Mouse (Mus musculus) myocyte (in vitro differentiated cells): ENCODE data around the gene Dtx3.

Experiments used
- E2F4 ChIP-seq: IDR thresholded peaks from one replicate; pipeline ENCODE4 v1.6.1; 2011; ENCODE audit warnings: mild to moderate bottlenecking, control low read depth, moderate library complexity; ENCODE audit not compliant: insufficient read depth
- MAX ChIP-seq: IDR thresholded peaks from one replicate; pipeline ENCODE4 v1.6.1; 2011; ENCODE audit warnings: low read depth, mild to moderate bottlenecking, control low read depth
- MYOD1 ChIP-seq, 3 experiments: IDR thresholded peaks; one replicate each; pipeline ENCODE4 v1.6.1; 2011; ENCODE audit warnings: control low read depth in 2 of 3, low read depth in 2 of 3, mild to moderate bottlenecking in 2 of 3, moderate library complexity in 1 of 3; ENCODE audit not compliant: insufficient read length in 2 of 3, control insufficient read depth in 1 of 3
- MYOG ChIP-seq, 3 experiments: IDR thresholded peaks; one replicate each; pipeline ENCODE4 v1.6.1; 2011; ENCODE audit warnings: control low read depth in 2 of 3, low read depth in 2 of 3, mild to moderate bottlenecking in 2 of 3; ENCODE audit not compliant: insufficient read length in 2 of 3, control insufficient read depth in 1 of 3, insufficient read depth in 1 of 3
- POLR2A ChIP-seq: IDR thresholded peaks from one replicate; pipeline ENCODE4 v1.6.1; 2011; ENCODE audit warnings: low read depth, mild to moderate bottlenecking, control low read depth, moderate library complexity; ENCODE audit not compliant: insufficient read length
- SRF ChIP-seq: IDR thresholded peaks from one replicate; pipeline ENCODE4 v1.6.1; 2011; ENCODE audit warnings: low read depth; ENCODE audit not compliant: control insufficient read depth, insufficient read length
- TCF12 ChIP-seq: IDR thresholded peaks from one replicate; pipeline ENCODE4 v1.6.1; 2011; ENCODE audit warnings: mild to moderate bottlenecking, control low read depth; ENCODE audit not compliant: poor library complexity, insufficient read depth, severe bottlenecking

GRCm38 (mm10) chr10:127185101-127185500 is 10.4 kb downstream of the Dtx3 start:
- TF ChIP-seq POLR2A (no peak), E2F4 (no peak), MYOD1 (IDR thresholded peaks at IDR 0.05; ENCODE audit: control insufficient read depth in 1 of 3, insufficient read length in 2 of 3, low read depth in 2 of 3) (no peak), MYOG (IDR thresholded peaks at IDR 0.05; ENCODE audit: control insufficient read depth in 1 of 3, insufficient read depth in 1 of 3, insufficient read length in 2 of 3, low read depth in 2 of 3) (no peak), SRF (no peak), TCF12 (no peak), MAX (no peak)
